ENCODE assay signal across 8 mouse cellular contexts in the genomic region with DNA sequence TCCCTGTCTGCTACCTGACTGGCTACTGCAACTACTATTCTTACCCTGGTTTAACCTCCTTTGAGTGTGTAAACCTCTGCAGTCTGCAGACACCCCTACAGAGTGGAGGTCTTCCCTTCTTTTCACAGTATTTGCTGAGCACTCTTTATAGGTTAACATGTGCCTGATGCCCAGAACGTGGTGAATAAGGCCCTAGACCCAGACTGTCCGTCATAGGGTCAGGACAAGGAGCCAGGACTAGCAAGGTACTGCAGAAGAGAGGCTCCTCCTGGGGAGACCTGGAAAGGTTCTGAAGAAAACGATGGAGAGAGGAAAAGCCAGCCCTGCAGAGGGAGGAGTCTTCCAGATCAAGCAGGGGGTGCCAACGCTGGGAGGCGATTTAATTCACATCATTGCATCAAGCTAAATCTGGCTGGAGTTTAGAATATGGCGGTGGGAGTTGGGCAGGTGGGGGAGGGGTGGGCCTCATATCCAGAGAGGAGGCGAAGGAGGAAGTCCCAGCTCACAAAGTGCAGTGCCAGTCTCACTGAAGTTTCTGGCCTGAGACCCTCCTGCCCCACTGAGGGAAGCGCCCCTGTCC. TPM values are rescaled to one million over a fixed set of nuclear protein-coding genes. Genes with fewer than 3 reads are reported as not detected.
DNase-seq lines count a peak whose midpoint lies in the region; ATAC-seq and TF ChIP-seq lines count a peak whose summit lies in the region.
"Had no signal": no experiment of that assay in that cellular context is flagged by ENCODE, and none has a peak within 500 bp of the region (broad histone marks: within the 10 kb centered on the region; RNA-seq: fewer than 3 reads in every experiment).

No protein-coding gene starts in this region.

- H3K9ac ChIP-seq in lung, embryonic 15.5 days: peak overlapping the region; percentile 77
- peak overlapping the region; percentile 91 for H3K9ac ChIP-seq in forebrain, embryonic 14.5 days (ENCODE audit: low read length)
- peak overlapping the region; percentile 80 for H3K9ac ChIP-seq in limb, embryonic 14.5 days (ENCODE audit: low read depth, low read length, severe bottlenecking)
- H3K9ac ChIP-seq in stomach, embryonic 14.5 days (replicated peaks; ENCODE audit: low read depth, low read length): peak overlapping the region; percentile 75; the same call in 1 of the 2 replicates

- no peaks in the 10 kb centered on the region for H3K36me3 ChIP-seq in lung, embryonic 15.5 days
- no peaks in the 10 kb centered on the region for H3K36me3 ChIP-seq in forebrain, embryonic 14.5 days (ENCODE audit: control insufficient read depth, insufficient read depth, low read length)
- H3K36me3 ChIP-seq in limb, embryonic 14.5 days (ENCODE audit: control insufficient read depth, insufficient read depth, low read length): no peaks in the 10 kb centered on the region
- no peaks in the 10 kb centered on the region for H3K36me3 ChIP-seq in stomach, embryonic 14.5 days (ENCODE audit: control insufficient read depth, insufficient read depth, low read length)

- H3K27me3 ChIP-seq in lung, embryonic 15.5 days: no peaks in the 10 kb centered on the region
- no peaks in the 10 kb centered on the region for H3K27me3 ChIP-seq in forebrain, embryonic 14.5 days (replicated peaks; ENCODE audit: control insufficient read depth, insufficient read depth, low read length)
- H3K27me3 ChIP-seq in limb, embryonic 14.5 days (ENCODE audit: control insufficient read depth, insufficient read depth, low read length): no peaks in the 10 kb centered on the region
- H3K27me3 ChIP-seq in stomach, embryonic 14.5 days (ENCODE audit: control insufficient read depth, insufficient read depth, low read length): no peaks in the 10 kb centered on the region

- ATAC-seq in lung, embryonic 15.5 days (ENCODE audit: borderline replicate concordance, extremely low read depth, low FRiP score, low TSS enrichment): no peak
- peak; percentile 7; the same call in 1 of the 2 replicates for ATAC-seq in forebrain, embryonic 14.5 days
- ATAC-seq in limb, embryonic 14.5 days (ENCODE audit: low FRiP score, low read depth): no peak
- no peak for ATAC-seq in stomach, embryonic 14.5 days (ENCODE audit: insufficient number of reproducible peaks, insufficient read depth, low FRiP score, low read depth)

- whole genome bisulfite sequencing in lung, embryonic 15.5 days: 31% methylated on average over 8 of the region's 8 CpGs
- WGBS in forebrain, embryonic 14.5 days: 23% methylated on average over 8 of the region's 8 CpGs
- WGBS in limb, embryonic 14.5 days: 28% methylated on average over 8 of the region's 8 CpGs
- 28% methylated on average over 8 of the region's 8 CpGs for WGBS in stomach, embryonic 14.5 days

- H3K4me3 ChIP-seq in lung, embryonic 15.5 days: peak overlapping the region; percentile 87
- H3K4me3 ChIP-seq in forebrain, embryonic 14.5 days (ENCODE audit: low read depth, low read length): peak overlapping the region; percentile 77
- peak overlapping the region; percentile 86 for H3K4me3 ChIP-seq in limb, embryonic 14.5 days (replicated peaks; ENCODE audit: low read length)
- peak overlapping the region; percentile 83 for H3K4me3 ChIP-seq in stomach, embryonic 14.5 days (ENCODE audit: low read depth, low read length)

- peak overlapping the region; percentile 100 for H3K4me2 ChIP-seq in lung, embryonic 15.5 days
- H3K4me2 ChIP-seq in forebrain, embryonic 14.5 days (ENCODE audit: low read length): peak overlapping the region; percentile 98
- peak overlapping the region; percentile 92 for H3K4me2 ChIP-seq in limb, embryonic 14.5 days (replicated peaks; ENCODE audit: low read depth, low read length, severe bottlenecking)
- peak overlapping the region; percentile 88 for H3K4me2 ChIP-seq in stomach, embryonic 14.5 days (replicated peaks; ENCODE audit: low read depth, low read length)

- DNase-seq in lung, postnatal 14 days: no peak
- DNase-seq in forebrain, embryonic 14.5 days (ENCODE audit: low spot score): peak; percentile 48
- DNase-seq in limb, embryonic 14.5 days (ENCODE audit: low spot score): no peak
- no peak for DNase-seq in layer of hippocampus, postnatal 14 days (ENCODE audit: low spot score in 2 of 2)
- DNase-seq in right cerebral cortex, postnatal 25 days: no peak
- DNase-seq: thymus, adult 2 months had no signal

- no peaks in the 10 kb centered on the region for H3K9me3 ChIP-seq in lung, embryonic 15.5 days
- H3K9me3 ChIP-seq in forebrain, embryonic 14.5 days (replicated peaks; ENCODE audit: control insufficient read depth, low read length): no peaks in the 10 kb centered on the region; the same call in 1 of the 2 replicates
- H3K9me3 ChIP-seq in limb, embryonic 14.5 days (ENCODE audit: control insufficient read depth, low read length): no peaks in the 10 kb centered on the region; the same call in 1 of the 2 replicates
- H3K9me3 ChIP-seq in stomach, embryonic 14.5 days (ENCODE audit: control insufficient read depth, low read depth, low read length): no peaks in the 10 kb centered on the region

- peak overlapping the region; percentile 81; the same call in 1 of the 2 replicates for H3K27ac ChIP-seq in lung, embryonic 15.5 days
- peak overlapping the region; percentile 85 for H3K27ac ChIP-seq in forebrain, embryonic 14.5 days (ENCODE audit: low read depth, low read length)
- H3K27ac ChIP-seq in limb, embryonic 14.5 days (replicated peaks; ENCODE audit: low read depth, low read length): peak overlapping the region; percentile 86; the same call in 1 of the 2 replicates
- H3K27ac ChIP-seq in stomach, embryonic 14.5 days (ENCODE audit: low read length): peak overlapping the region; percentile 94; the same call in 1 of the 2 replicates

- peaks cover 29% of the 10 kb centered on the region for H3K4me1 ChIP-seq in lung, embryonic 15.5 days
- H3K4me1 ChIP-seq in forebrain, embryonic 14.5 days (ENCODE audit: control insufficient read depth, insufficient read depth, low read length): peaks cover 14% of the 10 kb centered on the region
- peaks cover 18% of the 10 kb centered on the region for H3K4me1 ChIP-seq in limb, embryonic 14.5 days (ENCODE audit: control insufficient read depth, insufficient read depth, low read length)
- peaks cover 19% of the 10 kb centered on the region for H3K4me1 ChIP-seq in stomach, embryonic 14.5 days (ENCODE audit: control insufficient read depth, insufficient read depth, low read length)

- TF ChIP-seq POLR2A in limb, embryonic 14.5 days (IDR thresholded peaks at IDR 0.05; ENCODE audit: borderline replicate concordance, extremely low read depth, insufficient read depth, insufficient read length): no peak

RNA-seq across cellular contexts. Expression of gene Igdcc4, which starts 2.0 kb away (rescaled TPM):
- 14.4 and 14.6 TPM in 2 replicates for polyA plus RNA-seq in lung, embryonic 15.5 days (2015; fragmentation: Nextera tagmentation; extraction: Ambion mirVana)
- polyA plus RNA-seq in forebrain, embryonic 14.5 days (2014; fragmentation: Nextera tagmentation; extraction: Ambion mirVana): 8.9 and 13.4 TPM in 2 replicates
- 71.0 and 90.7 TPM in 2 replicates for polyA plus RNA-seq in limb, embryonic 14.5 days (2012; rRNA removed)
- 47.5 and 48.5 TPM in 2 replicates for polyA plus RNA-seq in limb, embryonic 14.5 days (2014; fragmentation: Nextera tagmentation; extraction: Ambion mirVana)
- 42.4 and 43.3 TPM in 2 replicates for polyA plus RNA-seq in stomach, embryonic 14.5 days (2014; fragmentation: Nextera tagmentation; extraction: Ambion mirVana)
- 10 to 100 TPM; 26.1 to 30.4 TPM for total RNA-seq in layer of hippocampus, postnatal 14 days (2021)

RNA-seq across cellular contexts. Expression of gene Igdcc3, which starts 37.7 kb away (rescaled TPM):
- polyA plus RNA-seq in lung, embryonic 15.5 days (2015; fragmentation: Nextera tagmentation; extraction: Ambion mirVana): 1.8 and 2.0 TPM in 2 replicates
- 5.1 and 5.8 TPM in 2 replicates for polyA plus RNA-seq in forebrain, embryonic 14.5 days (2014; fragmentation: Nextera tagmentation; extraction: Ambion mirVana)
- polyA plus RNA-seq in limb, embryonic 14.5 days (2012; rRNA removed): 1.2 and 1.4 TPM in 2 replicates
- 1.0 and 1.1 TPM in 2 replicates for polyA plus RNA-seq in limb, embryonic 14.5 days (2014; fragmentation: Nextera tagmentation; extraction: Ambion mirVana)
- polyA plus RNA-seq in stomach, embryonic 14.5 days (2014; fragmentation: Nextera tagmentation; extraction: Ambion mirVana): 2.0 and 2.7 TPM in 2 replicates
- 1 to 10 TPM; 5.3 to 6.1 TPM for total RNA-seq in layer of hippocampus, postnatal 14 days (2021)
